Mouse (Mus musculus) intestine, embryonic 16.5 days (tissue): ENCODE data around the gene Ssmem1. TPM values are rescaled to one million over a fixed set of nuclear protein-coding genes. Genes with fewer than 3 reads are reported as not detected.

Experiments
- ATAC-seq: fragments of 200-750 bp; cut with Nextera tagmentation; 2 replicates; pipeline ENCODE4 v1.8.0; 2017; ENCODE audit warnings: moderate TSS enrichment, moderate library complexity
- H3K27ac ChIP-seq: fragments of 300-500 bp; sonication (generic); 2 replicates; pipeline ENCODE4 v1.5.1; 2014; ENCODE audit warnings: mild to moderate bottlenecking, low read length
- H3K27me3 ChIP-seq: fragments of 300-500 bp; sonication (generic); replicated peaks from 2 replicates; pipeline ENCODE4 v1.6.1; 2014; ENCODE audit warnings: low read length, control low read depth, mixed read lengths; ENCODE audit not compliant: control insufficient read depth, insufficient read depth
- H3K36me3 ChIP-seq: fragments of 300-500 bp; sonication (generic); 2 replicates; pipeline ENCODE4 v1.6.1; 2014; ENCODE audit warnings: low read length, control low read depth; ENCODE audit not compliant: control insufficient read depth, insufficient read depth
- H3K4me1 ChIP-seq: fragments of 300-500 bp; sonication (generic); 2 replicates; pipeline ENCODE4 v1.6.1; 2014; ENCODE audit warnings: low read length, control low read depth, mixed read lengths; ENCODE audit not compliant: control insufficient read depth, insufficient read depth
- H3K4me2 ChIP-seq: fragments of 300-500 bp; sonication (generic); 2 replicates; pipeline ENCODE4 v1.6.1; 2014; ENCODE audit warnings: low read depth, low read length, control low read depth
- H3K4me3 ChIP-seq: fragments of 300-500 bp; sonication (generic); 2 replicates; pipeline ENCODE4 v1.5.1; 2014; ENCODE audit warnings: mild to moderate bottlenecking, low read length
- H3K9ac ChIP-seq: fragments of 300-500 bp; sonication (generic); 2 replicates; pipeline ENCODE4 v1.6.1; 2014; ENCODE audit warnings: low read depth, low read length
- H3K9me3 ChIP-seq: fragments of 300-500 bp; sonication (generic); 2 replicates; pipeline ENCODE4 v1.6.1; 2016; ENCODE audit warnings: low read length, control low read depth; ENCODE audit not compliant: control insufficient read depth
- WGBS: fragments of 180-500 bp; shearing (Covaris S2); extraction: QIAGEN DNeasy Blood & Tissue Kit; methylation state at CpG from one replicate; pipeline ENCODE4 v1.1.7; 2014; 5-methylcytosine and 5-hydroxymethylcytosine counted together
- polyA plus RNA-seq: library from polyadenylated mRNA; unstranded; fragments of >200 nt; fragmentation: Nextera tagmentation; extraction: Ambion mirVana; gene quantifications from 2 replicates; pipeline ENCODE4 v1.2.1, GENCODE M21; 2015

Ssmem1 gene
- polyA plus RNA-seq, 1 experiment from 2014 or later, result not detected

DNA sequence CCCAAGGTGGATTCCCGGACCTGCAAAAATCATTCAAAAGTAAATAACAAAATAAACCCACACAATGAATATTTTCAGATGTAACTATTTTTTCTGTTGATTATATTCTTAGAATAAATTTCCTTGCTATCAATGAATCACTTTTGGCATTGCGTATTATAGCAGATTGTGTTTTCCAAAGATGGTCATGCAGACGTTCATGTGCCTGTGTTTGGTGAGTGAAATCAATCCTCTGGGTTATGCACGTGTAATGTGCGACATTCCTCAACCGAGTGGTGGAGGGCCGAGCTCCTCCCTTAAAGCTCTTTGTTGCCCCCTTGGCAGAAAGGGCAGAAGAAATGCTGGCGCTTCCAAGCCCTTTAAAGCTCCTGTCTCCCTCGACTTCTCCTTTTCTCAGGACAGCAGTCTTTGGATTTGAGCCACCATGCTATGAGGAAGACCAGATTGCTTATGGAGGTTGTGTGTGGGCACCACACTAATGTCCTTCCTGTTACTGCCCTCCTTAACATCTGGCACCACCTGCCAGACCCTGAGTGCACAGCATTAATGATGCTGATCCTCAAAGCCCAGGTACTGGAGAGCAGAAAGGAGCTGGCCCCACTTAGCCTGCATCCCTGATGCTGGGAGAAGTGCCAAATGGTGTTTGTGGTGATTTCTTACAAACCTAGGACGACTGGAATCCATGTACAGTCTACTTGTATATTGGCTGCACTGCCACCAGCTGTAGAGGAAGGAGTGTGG is 33.5 kb upstream of the Ssmem1 start:
- Histone ChIP-seq H3K4me2 (no peak overlapping the region), H3K9me3 (no peaks in the 10 kb centered on the region), H3K27me3 (no peaks in the 10 kb centered on the region), H3K36me3 (peaks cover 4% of the 10 kb centered on the region; the same call in 1 of the 2 replicates), H3K27ac (no peak overlapping the region), H3K9ac (no peak overlapping the region), H3K4me1 (peaks cover 15% of the 10 kb centered on the region), H3K4me3 (no peak overlapping the region)
- whole genome bisulfite sequencing, result 57% methylated on average over 10 of the region's 10 CpGs
- ATAC-seq, result no peak

DNA sequence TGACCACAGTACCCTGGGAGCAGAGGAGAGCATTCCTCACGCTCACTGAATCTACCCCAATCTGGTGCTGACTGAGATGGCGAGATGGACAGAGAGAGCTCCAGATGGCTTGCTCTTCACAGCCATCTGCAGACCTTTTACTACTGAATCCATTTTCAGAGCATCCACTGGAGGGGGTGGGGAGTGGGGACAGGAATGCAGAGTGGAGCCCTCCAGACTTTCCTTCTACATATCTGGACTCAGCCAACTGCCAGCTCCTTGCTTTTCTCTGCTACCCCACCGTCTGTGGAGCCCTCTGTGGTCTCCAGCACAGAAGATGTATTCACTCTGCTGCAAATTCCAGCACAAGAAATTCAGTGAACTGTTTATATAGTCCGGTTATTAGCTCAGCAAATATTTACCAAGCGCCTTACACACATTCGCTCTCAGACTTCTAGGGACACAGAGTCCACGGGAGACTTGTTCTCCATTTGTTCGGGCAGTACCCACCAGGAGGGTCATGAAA is 32.4 kb upstream of the Ssmem1 start:
- H3K4me1 ChIP-seq, result peaks cover 15% of the 10 kb centered on the region
- no peak overlapping the region for H3K4me3 ChIP-seq
- H3K9ac ChIP-seq, result peak overlapping the region; percentile 1; the same call in 1 of the 2 replicates
- WGBS, result 46% methylated on average over 8 of the region's 8 CpGs
- no peak overlapping the region for H3K4me2 ChIP-seq
- H3K9me3 ChIP-seq, result no peaks in the 10 kb centered on the region
- peak overlapping the region; percentile 62; the same call in 1 of the 2 replicates for H3K27ac ChIP-seq
- peak; percentile 79 for ATAC-seq
- H3K36me3 ChIP-seq, result peaks cover 4% of the 10 kb centered on the region; the same call in 1 of the 2 replicates
- H3K27me3 ChIP-seq, result no peaks in the 10 kb centered on the region

DNA sequence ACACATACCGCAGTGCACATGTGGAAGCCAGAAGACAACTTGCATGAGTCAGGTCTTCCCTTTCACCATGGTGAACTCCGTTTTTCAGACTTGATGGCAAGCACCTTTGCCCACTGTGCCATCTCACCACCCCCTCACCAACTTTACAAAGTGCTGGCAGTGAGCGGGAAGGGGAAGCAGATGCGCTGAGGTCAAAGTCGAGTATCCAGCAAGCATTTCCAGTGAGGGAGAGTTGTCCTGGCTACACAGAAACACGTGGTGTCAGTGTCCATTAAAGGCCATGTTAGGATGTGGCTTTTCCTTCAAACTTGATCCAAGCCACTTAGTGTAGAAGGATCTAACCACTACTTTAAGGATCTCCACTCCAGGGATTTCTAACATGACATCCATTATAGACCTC is 31.9 kb upstream of the Ssmem1 start:
- Histone ChIP-seq H3K4me1 (peaks cover 15% of the 10 kb centered on the region), H3K4me3 (no peak overlapping the region), H3K27me3 (no peaks in the 10 kb centered on the region), H3K36me3 (peaks cover 8% of the 10 kb centered on the region), H3K9me3 (no peaks in the 10 kb centered on the region), H3K9ac (no peak overlapping the region), H3K4me2 (no peak overlapping the region), H3K27ac (peak overlapping the region; percentile 62; the same call in 1 of the 2 replicates)
- WGBS, result 76% methylated on average over 6 of the region's 6 CpGs
- no peak for ATAC-seq

DNA sequence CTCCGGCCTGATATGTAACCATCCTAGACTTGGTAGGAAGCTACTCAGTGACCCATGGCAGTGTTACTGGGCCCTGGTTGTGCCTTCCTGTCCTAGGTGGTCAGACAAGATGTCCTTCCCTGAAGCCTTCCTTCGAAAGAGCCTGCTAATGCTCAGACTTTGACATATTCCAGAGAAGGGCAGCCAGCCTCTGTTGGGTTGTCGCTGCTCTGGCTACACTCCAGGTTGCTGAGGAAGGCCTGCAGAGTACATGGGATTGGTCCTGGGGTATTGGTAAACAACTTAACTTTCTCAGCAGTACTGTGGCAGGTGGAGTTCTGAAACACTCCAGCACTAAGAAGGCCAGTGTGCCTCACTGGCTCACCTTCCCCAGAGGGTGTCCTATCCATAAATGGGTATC is 30.2 kb upstream of the Ssmem1 start:
- Histone ChIP-seq H3K27me3 (no peaks in the 10 kb centered on the region), H3K27ac (no peak overlapping the region), H3K36me3 (peaks cover 8% of the 10 kb centered on the region), H3K4me2 (no peak overlapping the region), H3K4me3 (no peak overlapping the region), H3K9me3 (no peaks in the 10 kb centered on the region), H3K4me1 (peaks cover 15% of the 10 kb centered on the region), H3K9ac (no peak overlapping the region)
- no peak for ATAC-seq
- WGBS, result 72% methylated on average over 3 of the region's 3 CpGs

DNA sequence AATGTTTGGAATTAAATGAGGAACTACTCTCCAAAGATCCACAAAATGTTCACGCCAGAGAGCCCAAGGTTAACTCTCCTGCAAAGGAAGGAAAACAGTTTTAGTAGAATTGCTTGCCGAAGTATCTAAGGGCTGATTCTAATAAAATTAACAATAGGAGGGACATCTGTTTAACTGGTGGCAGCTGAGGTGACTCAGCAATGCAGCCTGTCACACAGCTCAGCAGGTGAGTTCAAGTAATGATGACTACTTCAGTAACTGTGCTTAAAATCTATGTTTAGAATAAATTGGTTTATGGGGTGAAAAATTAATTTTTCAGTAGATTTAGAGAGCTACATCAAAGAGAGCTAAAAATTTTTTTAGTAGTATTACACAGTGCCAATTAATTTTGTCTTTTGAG is 26.7 kb upstream of the Ssmem1 start:
- ATAC-seq, result no peak
- Histone ChIP-seq H3K4me2 (no peak overlapping the region), H3K9me3 (no peaks in the 10 kb centered on the region), H3K4me3 (no peak overlapping the region), H3K4me1 (no peaks in the 10 kb centered on the region), H3K27ac (no peak overlapping the region), H3K9ac (no peak overlapping the region), H3K36me3 (peaks cover 26% of the 10 kb centered on the region), H3K27me3 (no peaks in the 10 kb centered on the region)
- 83% methylated on average over 2 of the region's 2 CpGs for WGBS

DNA sequence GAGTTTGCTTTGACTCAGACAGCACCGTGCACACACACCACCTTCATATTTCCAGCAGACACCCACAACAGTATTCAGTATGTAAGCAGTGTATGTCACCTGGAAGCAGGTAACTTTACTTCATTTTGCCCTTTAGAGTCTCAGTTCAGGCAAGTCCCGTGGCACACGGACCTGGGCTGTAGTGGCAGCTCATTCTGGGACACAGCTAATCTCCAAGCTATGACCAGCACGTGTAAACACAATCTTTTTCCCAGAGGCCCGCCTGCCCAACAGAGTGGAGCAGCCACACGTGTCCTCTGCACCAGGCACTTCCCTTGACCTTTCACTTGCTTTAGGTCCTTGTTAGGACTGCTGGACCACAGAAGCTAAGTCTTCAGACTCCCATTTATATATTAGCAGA is 23.1 kb upstream of the Ssmem1 start:
- Histone ChIP-seq H3K27me3 (no peaks in the 10 kb centered on the region), H3K4me1 (no peaks in the 10 kb centered on the region), H3K9ac (no peak overlapping the region), H3K27ac (no peak overlapping the region), H3K4me3 (no peak overlapping the region), H3K4me2 (no peak overlapping the region), H3K36me3 (peaks cover 24% of the 10 kb centered on the region), H3K9me3 (no peaks in the 10 kb centered on the region)
- ATAC-seq, result 0 out of 2 replicates have a peak, but pooled peaks have one; percentile 26
- WGBS, result 84% methylated on average over 6 of the region's 6 CpGs

DNA sequence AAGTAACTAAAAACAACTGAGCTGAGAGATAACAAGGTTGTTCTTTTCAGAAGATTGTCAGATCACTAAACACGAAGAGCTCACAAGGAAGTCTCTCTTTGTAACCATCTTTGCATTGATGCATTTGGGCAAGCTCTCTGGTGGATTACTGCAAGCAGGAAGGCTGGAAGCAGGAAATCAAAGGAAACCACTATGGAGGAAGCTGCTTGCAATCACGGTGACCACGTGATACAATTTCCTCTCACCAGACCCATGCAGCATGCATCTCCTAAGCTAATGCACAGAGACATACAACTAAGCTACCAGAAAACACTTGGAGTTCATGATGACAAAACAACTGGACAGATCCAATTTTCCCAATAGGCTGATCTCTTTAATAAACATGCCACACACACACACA is 10.6 kb upstream of the Ssmem1 start:
- H3K27ac ChIP-seq, result no peak overlapping the region
- H3K9me3 ChIP-seq, result no peaks in the 10 kb centered on the region
- no peak for ATAC-seq
- WGBS, result 75% methylated on average over 3 of the region's 3 CpGs
- no peaks in the 10 kb centered on the region for H3K4me1 ChIP-seq
- H3K27me3 ChIP-seq, result no peaks in the 10 kb centered on the region
- H3K4me2 ChIP-seq, result no peak overlapping the region
- H3K9ac ChIP-seq, result no peak overlapping the region
- H3K36me3 ChIP-seq, result peaks cover 6% of the 10 kb centered on the region; the same call in 1 of the 2 replicates
- H3K4me3 ChIP-seq, result no peak overlapping the region

DNA sequence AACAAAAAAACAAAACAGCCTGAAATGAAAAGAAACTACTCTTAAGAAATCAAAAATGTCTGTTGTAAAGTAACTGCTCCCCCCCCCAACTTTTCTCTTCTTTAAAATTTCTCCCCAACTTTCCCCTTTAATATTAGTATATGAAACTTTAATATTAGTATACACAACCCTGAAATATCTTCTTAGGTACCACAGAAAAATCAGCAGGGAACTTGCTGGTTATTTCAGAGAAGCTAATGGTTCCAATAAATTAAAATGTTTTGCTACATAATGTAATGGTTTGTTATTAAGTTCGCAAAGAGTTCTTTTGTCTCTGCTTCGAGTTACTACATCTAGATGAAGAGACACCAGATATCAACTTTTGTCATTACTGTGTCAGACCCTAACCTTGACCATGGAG is 825 bp upstream of the Ssmem1 start:
- WGBS, result 4% methylated on average over 2 of the region's 2 CpGs
- H3K27ac ChIP-seq, result peak overlapping the region; percentile 97
- peaks cover 4% of the 10 kb centered on the region for H3K4me1 ChIP-seq
- H3K9me3 ChIP-seq, result no peaks in the 10 kb centered on the region
- H3K9ac ChIP-seq, result peak overlapping the region; percentile 84
- H3K36me3 ChIP-seq, result peaks cover 5% of the 10 kb centered on the region; the same call in 1 of the 2 replicates
- no peak for ATAC-seq
- H3K27me3 ChIP-seq, result no peaks in the 10 kb centered on the region
- peak overlapping the region; percentile 67 for H3K4me3 ChIP-seq
- H3K4me2 ChIP-seq, result peak overlapping the region; percentile 62

DNA sequence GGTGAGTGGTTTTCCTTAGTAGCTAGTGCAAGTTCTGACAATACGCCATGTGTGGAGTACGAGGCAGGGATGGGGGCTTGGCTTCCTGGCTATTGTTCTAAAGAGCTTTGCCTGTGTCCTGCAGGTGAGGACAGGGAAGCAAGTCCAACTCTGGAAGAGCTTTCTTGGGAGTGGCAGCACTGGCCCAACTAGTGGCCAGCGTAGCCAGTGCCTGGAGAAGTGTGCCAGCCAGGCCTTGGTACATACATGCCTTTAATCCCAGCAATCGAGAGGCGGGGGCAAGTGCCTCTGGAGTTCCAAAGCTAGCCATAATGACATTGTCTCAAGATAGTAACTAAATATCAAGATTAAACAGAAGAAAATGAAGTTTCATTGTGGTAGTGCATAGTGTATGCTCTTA is 642 bp downstream of the Ssmem1 start:
- 70% methylated on average over 5 of the region's 5 CpGs for whole genome bisulfite sequencing
- Histone ChIP-seq H3K27ac (peak overlapping the region; percentile 70), H3K36me3 (peaks cover 2% of the 10 kb centered on the region; the same call in 1 of the 2 replicates), H3K27me3 (no peaks in the 10 kb centered on the region), H3K4me2 (peak overlapping the region; percentile 46), H3K9me3 (no peaks in the 10 kb centered on the region), H3K9ac (no peak overlapping the region), H3K4me3 (no peak overlapping the region), H3K4me1 (peaks cover 9% of the 10 kb centered on the region)
- ATAC-seq, result 0 out of 2 replicates have a peak, but pooled peaks have one; percentile 16
